Mouse (Mus musculus) megakaryocyte progenitor cell, adult 5-6 weeks (primary cell): ENCODE results near the gene Sparc. TPM values are rescaled to one million over a fixed set of nuclear protein-coding genes. Genes with fewer than 3 reads are reported as not detected.

Experiments
- ATAC-seq: replicated peaks from 2 replicates; pipeline ENCODE4 v1.8.0; 2016; ENCODE audit warnings: mild to moderate bottlenecking, moderate TSS enrichment, inconsistent platforms; ENCODE audit not compliant: poor library complexity
- total RNA-seq, 2 experiments: library from RNA; stranded (forward) in 1 of 2; stranded (reverse) in 1 of 2; fragments of 157-497, 149-512 nt in 1 of 2; fragments of 200-1000 nt in 1 of 2; gene quantifications; 2 replicates each; pipeline versions ENCODE4 v1.2.3 to v1.2.4; 2015 to 2017

Sparc gene
- not detected in 2 replicates for total RNA-seq (2015)
- total RNA-seq (2017), result not detected in 2 replicates

GRCm38 (mm10) chr11:55422978-55423377, at the start of gene Sparc:
TSS of gene Sparc (minus strand) at chr11:55423183.
- ATAC-seq, result no peak

GRCm38 (mm10) chr11:55471467-55471866, 48.5 kb upstream of the Sparc start:
- no peak for ATAC-seq

- no peak for ATAC-seq
Measured at GRCm38 (mm10) chr11:55470761-55471160, 47.8 kb upstream of the Sparc start.

GRCm38 (mm10) chr11:55469923-55470691, 47.1 kb upstream of the Sparc start:
- ATAC-seq, result peak; percentile 7

GRCm38 (mm10) chr11:55469048-55469843, 46.3 kb upstream of the Sparc start, which contains the start of gene G3bp1:
TSS of gene G3bp1 (plus strand) at chr11:55469685.
- peak; percentile 81 for ATAC-seq

- peak; percentile 23 for ATAC-seq
Measured at GRCm38 (mm10) chr11:55468611-55469047, 45.6 kb upstream of the Sparc start.

- no peak for ATAC-seq
Measured at GRCm38 (mm10) chr11:55468012-55468411, 45.0 kb upstream of the Sparc start.

- no peak for ATAC-seq
Measured at GRCm38 (mm10) chr11:55465177-55465576, 42.2 kb upstream of the Sparc start.

- ATAC-seq, result no peak
Measured at GRCm38 (mm10) chr11:55464707-55465106, 41.7 kb upstream of the Sparc start.

- no peak for ATAC-seq
Measured at GRCm38 (mm10) chr11:55462149-55462548, 39.2 kb upstream of the Sparc start.

- ATAC-seq, result peak; percentile 96
Measured at GRCm38 (mm10) chr11:55461019-55461645, 38.1 kb upstream of the Sparc start, which contains the start of gene Atox1. TSS of gene Atox1 (minus strand) at chr11:55461239.

- ATAC-seq, result peak; percentile 49
Measured at GRCm38 (mm10) chr11:55460559-55461018, 37.6 kb upstream of the Sparc start.

GRCm38 (mm10) chr11:55459850-55460558, 37.0 kb upstream of the Sparc start:
- ATAC-seq, result no peak

- no peak for ATAC-seq
Measured at GRCm38 (mm10) chr11:55458501-55458900, 35.5 kb upstream of the Sparc start.

GRCm38 (mm10) chr11:55455166-55455565, 32.2 kb upstream of the Sparc start:
- ATAC-seq, result no peak

GRCm38 (mm10) chr11:55453640-55454039, 30.7 kb upstream of the Sparc start:
- peak; percentile 54; the same call in 1 of the 2 replicates for ATAC-seq

GRCm38 (mm10) chr11:55450311-55450710, 27.3 kb upstream of the Sparc start:
- no peak for ATAC-seq

GRCm38 (mm10) chr11:55449531-55449930, 26.5 kb upstream of the Sparc start:
- ATAC-seq, result no peak

GRCm38 (mm10) chr11:55446579-55446978, 23.6 kb upstream of the Sparc start:
- peak; percentile 96 for ATAC-seq

GRCm38 (mm10) chr11:55444772-55445171, 21.8 kb upstream of the Sparc start:
- ATAC-seq, result peak; percentile 42; the same call in 1 of the 2 replicates
